Mouse (Mus musculus) testis, adult 2 months (tissue): Measurements from ENCODE around the gene Negr1. TPM values are rescaled to one million over a fixed set of nuclear protein-coding genes. Genes with fewer than 3 reads are reported as not detected.

Experiments used
- H3K27ac ChIP-seq: fragments of 200-500 bp; 2 replicates; pipeline ENCODE4 v1.5.1; 2012; ENCODE audit warnings: low read depth, low read length; ENCODE audit not compliant: control insufficient read depth, insufficient read depth
- H3K27me3 ChIP-seq: fragments of 200-500 bp; 2 replicates; pipeline ENCODE4 v1.6.1; 2012; ENCODE audit warnings: mild to moderate bottlenecking, low read length, moderate library complexity; ENCODE audit not compliant: control insufficient read depth, insufficient read depth
- H3K36me3 ChIP-seq: fragments of 200-500 bp; 2 replicates; pipeline ENCODE4 v1.6.1; 2012; ENCODE audit warnings: mild to moderate bottlenecking, low read length; ENCODE audit not compliant: control insufficient read depth, insufficient read depth
- H3K4me1 ChIP-seq: fragments of 200-500 bp; 2 replicates; pipeline ENCODE4 v1.6.1; 2012; ENCODE audit warnings: low read length; ENCODE audit not compliant: control insufficient read depth, insufficient read depth
- H3K4me3 ChIP-seq: fragments of 200-500 bp; 2 replicates; pipeline ENCODE4 v1.5.1; 2012; ENCODE audit warnings: low read depth, mild to moderate bottlenecking, low read length, moderate library complexity, mixed read lengths; ENCODE audit not compliant: control insufficient read depth
- CTCF ChIP-seq: fragments of 200-500 bp; IDR thresholded peaks from 2 replicates; pipeline ENCODE4 v1.5.1; 2012; ENCODE audit warnings: low read depth, mild to moderate bottlenecking, inconsistent platforms, low read length, moderate library complexity; ENCODE audit not compliant: control insufficient read depth, insufficient read depth, insufficient replicate concordance
- POLR2A ChIP-seq: fragments of 200-500 bp; IDR thresholded peaks from 2 replicates; pipeline ENCODE4 v1.6.1; 2012; ENCODE audit warnings: low read depth, mild to moderate bottlenecking, inconsistent platforms, low read length, moderate library complexity; ENCODE audit not compliant: control insufficient read depth
- polyA plus RNA-seq: library from polyadenylated mRNA; depleted of rRNA; stranded (reverse); fragments of >200 nt; gene quantifications from 2 replicates; pipeline ENCODE4 v1.2.3, GENCODE M21; 2012

The Negr1 gene
- polyA plus RNA-seq, 1 experiment = 0.30 TPM

GRCm38 (mm10) chr3:157080585-157080984 is 519.0 kb downstream of the Negr1 start:
- Histone ChIP-seq H3K36me3 (no peaks in the 10 kb centered on the region), H3K27ac (no peak overlapping the region), H3K27me3 (no peaks in the 10 kb centered on the region), H3K4me1 (no peaks in the 10 kb centered on the region), H3K4me3 (no peak overlapping the region)
- TF ChIP-seq POLR2A = no peak
- TF ChIP-seq CTCF = no peak

DNA sequence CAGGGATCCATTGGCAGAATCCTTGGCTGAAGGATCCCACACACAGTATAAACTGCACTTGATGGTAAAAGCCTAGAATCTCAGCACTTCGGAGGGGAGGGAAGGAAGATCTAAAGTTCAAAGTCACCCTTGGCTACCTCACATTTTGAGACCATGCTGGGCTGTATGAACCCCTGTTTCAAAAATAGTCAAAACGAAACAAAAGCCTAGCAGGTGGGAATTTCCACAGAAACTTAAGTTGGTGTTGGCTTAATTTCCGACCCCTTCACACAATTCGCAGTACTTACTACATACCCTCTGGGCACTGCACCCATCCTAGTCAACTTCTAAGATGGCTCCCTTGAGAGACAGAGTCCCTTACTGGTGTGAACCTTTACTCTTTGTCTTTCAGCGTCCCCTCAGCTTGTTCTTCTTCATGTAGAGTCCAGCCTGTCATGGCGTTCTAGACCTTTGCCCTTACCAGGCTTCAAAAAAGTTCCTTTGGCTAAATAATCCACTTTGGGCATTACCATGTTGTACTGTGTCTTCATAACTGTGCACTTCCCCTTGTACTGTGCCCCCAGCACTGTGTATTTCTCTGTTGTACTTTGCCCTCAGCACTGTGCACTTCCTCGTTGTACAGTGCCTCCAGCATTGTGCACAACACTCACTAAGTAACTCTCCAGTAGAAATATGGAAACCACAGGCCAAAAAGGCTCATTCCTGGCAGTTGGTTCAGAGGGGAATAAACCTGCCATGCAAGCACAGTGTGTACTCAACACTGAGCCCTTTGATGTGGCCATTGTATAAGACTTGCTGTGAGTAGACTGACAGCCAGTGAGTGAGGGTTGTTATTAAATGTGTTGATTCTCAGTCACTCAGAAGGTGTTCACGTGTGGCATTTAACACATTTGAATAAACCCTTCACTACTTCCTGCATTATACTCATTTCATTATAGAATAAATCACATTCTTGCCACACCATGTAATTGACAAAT is 521.5 kb downstream of the Negr1 start:
- H3K4me1 ChIP-seq = no peaks in the 10 kb centered on the region
- no peak overlapping the region for H3K27ac ChIP-seq
- no peak overlapping the region for H3K4me3 ChIP-seq
- H3K36me3 ChIP-seq = no peaks in the 10 kb centered on the region
- H3K27me3 ChIP-seq = no peaks in the 10 kb centered on the region
- TF ChIP-seq CTCF (no peak), POLR2A (no peak)

DNA sequence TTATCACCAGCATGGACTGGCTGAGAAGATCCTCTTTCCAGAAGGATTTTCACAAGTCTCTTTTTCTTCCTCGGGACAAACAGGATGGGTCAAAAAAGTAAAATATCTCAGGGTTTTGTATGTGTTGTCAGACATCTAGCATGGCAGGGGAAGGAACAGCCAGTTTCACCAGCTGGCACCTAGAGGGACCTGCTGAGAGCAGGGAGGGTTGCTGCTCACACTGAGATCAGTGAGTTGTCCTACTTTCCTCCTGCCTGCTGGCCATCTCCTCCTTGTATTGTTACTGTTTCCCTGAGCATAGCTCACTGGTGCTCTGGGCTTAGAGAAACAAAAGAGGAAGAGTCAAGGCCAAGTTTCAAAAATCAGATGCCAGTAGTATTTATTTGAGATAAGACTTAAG is 523.6 kb downstream of the Negr1 start:
- no peak overlapping the region for H3K27ac ChIP-seq
- no peaks in the 10 kb centered on the region for H3K27me3 ChIP-seq
- H3K4me1 ChIP-seq = no peaks in the 10 kb centered on the region
- TF ChIP-seq CTCF = no peak
- no peak for TF ChIP-seq POLR2A
- H3K4me3 ChIP-seq = no peak overlapping the region
- H3K36me3 ChIP-seq = no peaks in the 10 kb centered on the region

DNA sequence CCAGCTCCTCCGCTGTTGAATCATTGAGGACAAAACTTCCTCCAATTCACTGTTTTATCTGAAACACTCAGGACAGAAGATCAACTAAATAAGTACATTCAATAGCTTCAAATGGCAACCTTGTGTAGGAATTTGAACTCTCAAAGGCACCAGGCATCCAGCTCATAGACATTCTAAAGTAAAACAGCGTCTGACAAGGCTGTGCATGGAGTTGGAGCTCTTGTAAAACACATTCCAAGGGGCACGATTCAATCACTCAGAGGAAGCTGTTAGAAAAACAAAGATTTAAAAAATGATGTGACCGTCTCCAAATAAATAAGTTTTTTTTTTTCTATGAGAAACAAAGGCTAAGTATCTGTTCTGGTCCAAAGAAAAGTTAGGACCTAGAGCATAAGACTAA is 528.5 kb downstream of the Negr1 start:
- Histone ChIP-seq H3K4me3 (no peak overlapping the region), H3K4me1 (no peaks in the 10 kb centered on the region), H3K36me3 (no peaks in the 10 kb centered on the region), H3K27ac (no peak overlapping the region), H3K27me3 (no peaks in the 10 kb centered on the region)
- no peak for TF ChIP-seq POLR2A
- no peak for TF ChIP-seq CTCF

DNA sequence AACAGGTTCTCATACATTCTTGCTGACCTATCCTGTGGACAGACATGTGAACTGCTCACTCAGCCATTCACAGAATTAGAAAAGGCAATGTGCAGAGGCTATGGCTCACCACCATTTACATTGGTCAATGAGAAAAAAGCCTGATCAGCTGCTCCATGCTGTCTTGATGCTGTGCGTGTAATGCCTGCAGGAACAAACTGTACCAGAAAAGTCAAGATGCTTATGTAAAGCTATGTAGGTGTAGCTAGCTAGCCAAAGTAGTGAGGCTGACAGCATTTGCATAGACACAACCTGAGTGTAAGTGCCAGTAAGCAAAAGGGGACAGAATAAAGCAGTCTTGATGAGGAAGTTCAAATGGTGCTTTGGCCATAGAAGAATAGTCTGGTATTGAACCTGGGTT is 534.7 kb downstream of the Negr1 start:
- Histone ChIP-seq H3K27me3 (no peaks in the 10 kb centered on the region), H3K27ac (no peak overlapping the region), H3K4me1 (no peaks in the 10 kb centered on the region), H3K4me3 (no peak overlapping the region), H3K36me3 (no peaks in the 10 kb centered on the region)
- no peak for TF ChIP-seq POLR2A
- TF ChIP-seq CTCF = no peak

DNA sequence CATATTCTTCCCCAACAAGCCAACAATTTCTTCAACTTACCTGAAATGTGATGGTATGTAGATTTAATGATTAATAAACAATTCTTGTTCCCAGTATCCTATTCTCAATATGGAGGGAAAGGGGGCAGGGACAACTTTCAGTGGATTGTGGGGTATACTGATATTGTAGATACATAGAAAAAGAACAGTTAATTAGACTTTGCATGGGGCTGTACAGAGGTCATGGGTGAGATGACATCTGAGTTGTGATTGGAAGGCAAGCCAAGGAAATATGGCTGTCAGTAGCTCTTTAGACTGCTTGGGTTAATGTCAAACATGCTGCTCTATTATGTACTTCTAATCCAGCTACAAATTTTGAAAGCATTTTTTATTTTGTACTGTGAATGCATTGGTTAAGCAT is 535.9 kb downstream of the Negr1 start:
- Histone ChIP-seq H3K27me3 (no peaks in the 10 kb centered on the region), H3K36me3 (no peaks in the 10 kb centered on the region), H3K4me1 (no peaks in the 10 kb centered on the region), H3K27ac (no peak overlapping the region), H3K4me3 (no peak overlapping the region)
- TF ChIP-seq POLR2A (no peak), CTCF (no peak)

DNA sequence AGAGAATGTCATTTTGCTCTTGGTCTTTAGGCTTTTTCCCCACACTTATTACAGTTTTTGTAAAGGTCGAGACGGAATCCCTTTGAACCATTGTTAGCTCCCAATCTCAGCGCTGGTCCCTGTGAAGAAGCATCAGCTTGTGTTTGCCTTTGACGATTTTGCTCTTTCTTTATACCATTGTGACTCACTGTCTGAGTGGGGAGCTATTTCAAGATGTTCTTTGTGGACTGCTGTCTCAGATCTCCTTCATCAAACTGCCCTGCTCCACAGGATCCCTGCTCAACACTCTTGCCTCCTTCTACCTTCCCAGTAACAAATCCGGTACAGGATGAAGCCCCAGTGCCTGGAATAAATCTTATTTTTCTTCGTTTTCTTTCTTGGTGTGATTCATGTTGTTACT is 536.8 kb downstream of the Negr1 start:
- H3K36me3 ChIP-seq = no peaks in the 10 kb centered on the region
- H3K27ac ChIP-seq = no peak overlapping the region
- H3K27me3 ChIP-seq = no peaks in the 10 kb centered on the region
- TF ChIP-seq POLR2A (no peak), CTCF (no peak)
- no peak overlapping the region for H3K4me3 ChIP-seq
- H3K4me1 ChIP-seq = no peaks in the 10 kb centered on the region
